Mouse (Mus musculus): ENCODE data around the gene Cfap299. TPM values are rescaled to one million over a fixed set of nuclear protein-coding genes. Genes with fewer than 3 reads are reported as not detected.
"Not testable (repeated sequence)": the region's sequence is repeated elsewhere in the genome, so short reads cannot be mapped to it uniquely, and the experiment has no call there.

Gene Cfap299
- not detected for total RNA-seq (2021)
- long read RNA-seq, experiment 1, result 0 reads
- long read RNA-seq, experiment 2, result 0 reads

- peak; percentile 86 for DNase-seq
Measured at GRCm38 (mm10) chr5:98328848-98329624, at the start of gene Cfap299. Gene Cfap299 (plus strand): TSS chr5:98329304.

DNA sequence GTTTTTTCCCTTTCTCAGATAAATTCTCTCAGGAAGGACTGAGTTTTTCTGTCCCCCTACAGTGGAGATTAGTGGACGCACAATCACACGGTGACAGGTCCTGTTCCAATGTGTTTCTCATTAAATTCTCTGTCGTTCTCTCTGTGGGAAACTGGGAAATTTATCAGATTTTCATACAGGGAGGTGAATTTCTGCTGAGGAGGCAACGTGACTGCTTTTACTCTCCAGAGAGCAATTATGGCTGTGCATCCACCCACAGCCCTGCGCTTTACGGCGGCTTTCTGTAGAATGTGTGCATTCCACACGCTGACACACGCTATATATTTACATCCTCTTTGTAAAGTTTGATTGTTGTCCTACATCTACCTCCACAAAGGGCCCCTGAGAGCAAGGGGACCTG, 47.1 kb upstream of the Cfap299 start:
- DNase-seq, result no peak

- DNase-seq, result no peak
Measured at GRCm38 (mm10) chr5:98283696-98284478, 45.2 kb upstream of the Cfap299 start.

GRCm38 (mm10) chr5:98290642-98291041, 38.5 kb upstream of the Cfap299 start:
- DNase-seq, result no peak

- no peak for DNase-seq
Measured at GRCm38 (mm10) chr5:98292388-98293048, 36.6 kb upstream of the Cfap299 start.

DNA sequence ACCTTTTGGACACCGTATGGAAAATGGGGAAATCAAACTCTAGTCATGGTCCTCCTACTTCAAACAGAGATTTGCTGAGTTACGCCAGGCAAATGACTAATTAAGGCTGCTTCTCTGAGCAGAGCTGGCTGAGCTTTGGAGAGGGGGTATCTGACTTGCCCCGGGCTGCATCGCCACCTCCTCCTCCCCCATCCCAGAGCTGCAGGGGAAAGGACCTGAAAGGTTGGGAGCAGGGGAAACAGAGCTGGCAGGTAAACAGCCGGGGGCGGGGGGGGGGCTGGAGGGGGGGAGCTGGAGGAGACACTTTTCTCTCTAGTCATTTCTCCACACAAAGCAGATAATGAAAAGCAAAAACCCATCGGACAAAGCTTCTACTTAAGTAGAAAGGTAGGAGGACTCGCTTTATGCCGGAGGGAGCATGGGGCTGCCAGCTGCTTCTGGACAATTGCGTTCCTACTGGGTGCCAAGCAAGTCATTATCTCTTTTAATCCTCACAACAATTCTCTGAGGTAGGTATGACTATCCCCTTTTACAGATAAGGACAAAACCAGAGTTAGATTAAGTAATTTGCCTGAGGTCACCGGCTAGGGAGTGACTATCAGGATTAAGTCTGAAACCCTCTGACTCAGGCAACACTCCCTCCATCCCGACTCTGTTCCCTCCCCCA, 35.9 kb upstream of the Cfap299 start:
- DNase-seq, result no peak

DNA sequence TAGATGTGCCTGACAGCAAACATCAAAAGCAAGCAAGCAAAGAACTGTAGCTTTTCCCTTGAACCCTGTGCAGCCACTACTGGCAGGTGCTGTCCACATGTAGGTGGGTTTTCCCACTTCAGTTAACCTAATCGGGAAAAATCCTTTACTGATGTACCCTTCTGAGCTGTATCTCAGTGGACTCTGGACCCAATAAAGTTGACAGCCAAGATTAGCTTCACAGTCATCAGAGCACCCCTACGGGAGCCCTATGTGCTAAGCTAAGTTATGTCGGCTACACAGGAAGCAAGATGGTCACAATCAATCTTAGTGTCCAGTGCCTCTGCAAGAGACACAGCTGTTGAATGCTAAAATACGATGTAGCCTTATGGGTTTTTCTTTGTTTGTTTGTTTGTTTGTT, 29.0 kb upstream of the Cfap299 start:
- DNase-seq, result no peak

DNA sequence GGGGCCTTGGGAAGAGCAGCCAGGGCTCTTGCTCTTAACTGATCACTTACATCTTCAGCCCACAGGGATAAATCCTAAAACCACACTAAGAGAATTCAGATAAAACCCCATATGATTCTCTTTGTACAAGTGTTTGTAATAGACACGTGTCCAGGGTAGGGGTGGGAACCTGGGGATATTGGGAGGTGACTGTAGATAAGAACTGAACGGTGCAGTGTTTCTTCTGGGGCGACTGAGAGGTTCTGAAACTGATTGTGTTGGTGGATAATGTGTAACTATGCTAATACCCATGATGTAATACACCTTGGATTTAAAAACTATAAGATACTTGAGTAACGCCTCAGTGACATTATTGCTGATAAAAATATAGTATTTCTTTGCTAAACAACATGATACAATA, 23.4 kb upstream of the Cfap299 start:
- DNase-seq, result no peak

GRCm38 (mm10) chr5:98306528-98306927, 22.6 kb upstream of the Cfap299 start:
- no peak for DNase-seq

DNA sequence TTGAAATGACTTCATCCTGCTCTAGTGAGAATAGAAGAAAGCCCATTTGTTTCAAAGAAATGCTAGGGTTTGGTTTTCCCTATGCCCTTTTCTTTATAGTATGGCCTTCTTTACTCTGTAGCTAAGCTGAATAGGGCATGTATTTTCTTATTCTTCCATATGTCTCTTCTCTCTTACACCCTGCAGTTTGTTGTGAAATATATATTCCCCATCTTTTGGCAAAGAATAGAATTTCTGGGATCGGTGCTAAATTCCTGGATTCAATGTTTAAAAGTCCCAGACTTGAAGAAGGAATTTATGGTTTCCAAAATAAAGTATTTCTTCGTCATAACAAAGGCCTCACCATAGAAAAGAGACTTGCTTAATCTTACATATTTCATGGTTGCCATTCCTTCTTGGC, 2.5 kb upstream of the Cfap299 start:
- DNase-seq, result no peak

GRCm38 (mm10) chr5:98343751-98344150, 14.6 kb downstream of the Cfap299 start:
- not testable (repeated sequence) for DNase-seq

DNA sequence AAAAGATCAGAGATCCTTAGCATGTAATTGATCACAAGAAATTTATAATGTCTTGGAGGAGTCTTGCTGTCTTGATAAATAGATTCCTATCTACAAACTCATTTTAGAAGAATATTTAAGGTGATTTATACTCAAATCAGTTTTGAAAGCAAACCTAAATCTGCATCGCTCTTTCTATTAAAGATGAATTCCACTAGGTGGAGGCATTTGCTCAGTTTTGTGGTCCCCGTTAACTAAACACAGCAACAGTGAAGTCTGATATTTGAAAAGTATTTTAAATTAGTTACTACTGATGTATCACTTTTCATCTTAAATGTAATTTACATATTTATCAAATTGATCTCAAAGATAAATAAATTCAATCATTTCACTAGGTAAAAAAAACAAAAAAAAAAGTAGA, 15.5 kb downstream of the Cfap299 start:
- DNase-seq, result no peak

DNA sequence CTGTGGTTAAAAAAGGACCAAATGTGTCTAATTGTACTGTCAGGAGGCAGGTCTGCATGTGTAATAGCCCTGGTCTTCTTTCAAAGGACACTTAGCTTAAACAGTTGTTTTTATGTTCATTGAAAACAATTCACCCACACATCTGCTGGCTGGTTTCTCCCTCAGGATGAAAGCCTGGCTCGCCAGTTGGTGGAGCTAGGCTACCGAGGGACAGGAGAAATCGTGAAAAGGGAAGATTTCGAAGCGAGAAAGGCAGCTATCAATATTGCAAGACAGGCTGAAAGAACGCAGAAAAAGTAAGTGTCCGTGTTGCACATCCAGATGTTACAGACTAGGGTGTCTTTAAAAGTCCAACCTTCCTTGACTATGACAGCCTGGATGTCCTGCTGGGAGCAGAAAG, 17.0 kb downstream of the Cfap299 start:
- DNase-seq, result no peak

- peak; percentile 81 for DNase-seq
Measured at GRCm38 (mm10) chr5:98348605-98349004, 19.5 kb downstream of the Cfap299 start.

GRCm38 (mm10) chr5:98359912-98360311, 30.8 kb downstream of the Cfap299 start:
- no peak for DNase-seq

DNA sequence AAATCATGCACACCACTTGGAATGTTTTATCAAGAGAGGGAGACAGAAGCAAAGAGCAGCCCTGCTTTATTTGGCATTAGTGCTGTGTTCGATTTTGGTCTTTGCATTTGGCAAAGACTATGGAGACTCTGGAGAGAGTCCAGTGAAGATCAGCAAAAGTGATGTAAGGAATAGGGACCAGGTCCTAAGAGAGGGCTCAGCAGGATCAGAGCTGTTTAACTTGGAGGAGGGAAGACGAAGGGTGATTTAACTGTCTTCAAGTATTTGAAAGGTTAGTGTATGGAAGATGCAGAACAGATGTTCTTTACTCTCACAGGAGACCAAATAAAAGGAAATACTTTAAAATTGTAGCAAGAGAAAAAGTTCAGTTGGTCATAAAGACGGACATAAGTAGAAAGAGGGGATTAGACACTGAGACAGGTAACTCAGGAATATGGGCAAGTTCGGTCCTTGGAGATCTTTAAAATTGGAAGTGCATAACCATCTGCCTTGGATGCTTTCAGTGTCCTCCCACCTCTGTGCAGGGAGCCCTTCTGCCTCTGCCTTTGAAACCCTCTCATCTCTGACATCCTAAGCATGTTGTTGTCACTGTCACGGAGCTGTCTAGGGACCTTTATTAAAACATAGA, 31.8 kb downstream of the Cfap299 start:
- no peak for DNase-seq

DNA sequence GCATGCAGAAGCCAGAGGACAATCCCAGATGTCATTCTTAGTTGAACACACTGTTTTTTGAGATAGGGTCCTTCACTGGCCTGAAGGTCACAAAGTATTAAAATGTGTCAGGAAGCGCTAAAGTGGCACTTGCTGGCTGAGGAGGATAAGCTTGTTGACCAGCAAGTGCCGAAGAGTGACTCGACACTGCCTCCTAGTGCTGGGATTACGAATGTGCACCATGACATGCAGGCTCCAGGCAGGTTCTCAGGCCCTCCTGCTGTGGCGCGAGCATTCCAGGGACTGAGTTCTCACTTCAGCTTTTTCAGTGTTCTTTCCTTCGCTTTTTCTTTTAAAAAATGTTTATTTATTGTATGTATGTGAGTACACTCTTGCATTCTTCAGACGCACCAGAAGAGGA, 34.3 kb downstream of the Cfap299 start:
- DNase-seq, result no peak

DNA sequence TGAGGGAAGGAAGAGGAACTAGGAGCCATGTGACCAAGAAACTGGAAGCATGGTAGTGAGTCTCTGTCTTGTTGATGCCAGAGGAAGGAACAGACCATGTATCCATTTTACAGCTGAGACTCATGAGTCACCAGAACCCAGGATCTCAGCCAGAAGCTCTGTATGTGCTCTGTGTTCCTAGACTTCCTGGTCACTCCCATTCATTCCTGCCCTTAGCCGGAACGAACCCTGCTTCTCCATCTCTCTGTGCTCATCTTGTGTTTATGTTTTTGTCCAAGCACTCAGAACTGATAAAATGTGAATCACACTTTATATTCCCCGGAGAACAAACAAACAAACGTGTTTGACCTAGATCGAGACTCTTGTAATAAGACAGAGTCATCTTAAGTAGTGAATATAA, 36.2 kb downstream of the Cfap299 start:
- no peak for DNase-seq

GRCm38 (mm10) chr5:98368822-98369221, 39.7 kb downstream of the Cfap299 start:
- no peak for DNase-seq

DNA sequence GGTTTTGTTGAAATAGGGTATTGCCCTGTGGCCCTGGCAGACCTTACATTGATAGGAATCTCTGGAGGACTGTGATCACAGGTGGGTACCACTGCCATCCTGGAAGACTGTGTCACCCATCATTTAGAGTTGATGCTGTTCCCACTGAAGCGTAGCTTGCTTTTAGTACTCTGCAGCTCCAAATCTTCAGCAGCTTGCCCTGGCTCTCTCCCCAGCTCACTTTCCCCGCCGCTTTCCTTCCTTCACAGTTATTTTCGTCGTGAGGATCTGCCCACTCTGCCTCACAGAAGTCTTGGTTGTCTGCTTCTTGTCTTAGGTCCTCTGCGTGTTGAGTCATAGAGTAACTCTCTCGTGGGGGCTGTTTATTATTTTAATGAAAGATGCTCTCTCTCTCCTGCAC, 40.3 kb downstream of the Cfap299 start:
- no peak for DNase-seq

GRCm38 (mm10) chr5:98376058-98376798, 47.1 kb downstream of the Cfap299 start:
- no peak for DNase-seq

GRCm38 (mm10) chr5:98376799-98377090, 47.6 kb downstream of the Cfap299 start:
- DNase-seq, result no peak

Measured in gastrocnemius, postnatal 10 days (tissue).